Mouse (Mus musculus): ENCODE data around the gene Gramd1b. TPM values are rescaled to one million over a fixed set of nuclear protein-coding genes. Genes with fewer than 3 reads are reported as not detected.

Gene Gramd1b
- polyA plus RNA-seq, 1 experiment from 2014 or later = 2.2 TPM

GRCm38 (mm10) chr9:40568070-40568469 is 36.9 kb upstream of the Gramd1b start:
- TF ChIP-seq CTCF (IDR thresholded peaks at IDR 0.05) (peak; percentile 39), EP300 (IDR thresholded peaks at IDR 0.05) (peak; percentile 45)
- no peaks in the 10 kb centered on the region for H3K9me3 ChIP-seq (ENCODE audit: low read length)
- no peak overlapping the region for H3K9ac ChIP-seq (replicated peaks; ENCODE audit: low read depth)
- H3K4me2 ChIP-seq (replicated peaks; ENCODE audit: low read depth, low read length) = no peak overlapping the region
- 42% methylated on average over 8 of the region's 8 CpGs for WGBS
- no peaks in the 10 kb centered on the region for H3K36me3 ChIP-seq (ENCODE audit: insufficient read depth, low read length)
- H3K4me1 ChIP-seq (ENCODE audit: insufficient read depth, low read depth, low read length) = no peaks in the 10 kb centered on the region
- H3K27me3 ChIP-seq (replicated peaks; ENCODE audit: insufficient read depth, low read length) = no peaks in the 10 kb centered on the region
- DNase-seq (ENCODE audit: low spot score) (peak; percentile 83), ATAC-seq (peak; percentile 93)
- H3K27ac ChIP-seq (ENCODE audit: low read length) = no peak overlapping the region
- no peak overlapping the region for H3K4me3 ChIP-seq (ENCODE audit: low read depth, low read length)

GRCm38 (mm10) chr9:40563750-40564149 is 32.6 kb upstream of the Gramd1b start:
- H3K4me3 ChIP-seq (ENCODE audit: low read depth, low read length) = no peak overlapping the region
- no peaks in the 10 kb centered on the region for H3K27me3 ChIP-seq (replicated peaks; ENCODE audit: insufficient read depth, low read length)
- TF ChIP-seq CTCF (IDR thresholded peaks at IDR 0.05) (no peak), EP300 (IDR thresholded peaks at IDR 0.05) (no peak)
- no peaks in the 10 kb centered on the region for H3K9me3 ChIP-seq (ENCODE audit: low read length)
- H3K4me2 ChIP-seq (replicated peaks; ENCODE audit: low read depth, low read length) = no peak overlapping the region
- DNase-seq (ENCODE audit: low spot score) (no peak), ATAC-seq (no peak)
- H3K36me3 ChIP-seq (ENCODE audit: insufficient read depth, low read length) = no peaks in the 10 kb centered on the region
- no peak overlapping the region for H3K27ac ChIP-seq (ENCODE audit: low read length)
- H3K4me1 ChIP-seq (ENCODE audit: insufficient read depth, low read depth, low read length) = no peaks in the 10 kb centered on the region
- no peak overlapping the region for H3K9ac ChIP-seq (replicated peaks; ENCODE audit: low read depth)

- Histone ChIP-seq H3K4me2 (replicated peaks; ENCODE audit: low read depth, low read length) (no peak overlapping the region), H3K9me3 (ENCODE audit: low read length) (no peaks in the 10 kb centered on the region), H3K27me3 (replicated peaks; ENCODE audit: insufficient read depth, low read length) (no peaks in the 10 kb centered on the region), H3K27ac (ENCODE audit: low read length) (no peak overlapping the region), H3K4me3 (ENCODE audit: low read depth, low read length) (no peak overlapping the region), H3K36me3 (ENCODE audit: insufficient read depth, low read length) (no peaks in the 10 kb centered on the region), H3K4me1 (ENCODE audit: insufficient read depth, low read depth, low read length) (no peaks in the 10 kb centered on the region), H3K9ac (replicated peaks; ENCODE audit: low read depth) (no peak overlapping the region)
- no peak for TF ChIP-seq EP300 (IDR thresholded peaks at IDR 0.05)
- TF ChIP-seq CTCF (IDR thresholded peaks at IDR 0.05) = no peak
- ATAC-seq (no peak), DNase-seq (ENCODE audit: low spot score) (no peak)
- 73% methylated on average over 7 of the region's 7 CpGs for WGBS
These were observed 28.5 kb upstream of the Gramd1b start for GRCm38 (mm10) chr9:40559646-40560045.

- H3K4me3 ChIP-seq (ENCODE audit: low read depth, low read length) = no peak overlapping the region
- H3K27me3 ChIP-seq (replicated peaks; ENCODE audit: insufficient read depth, low read length) = no peaks in the 10 kb centered on the region
- DNase-seq (ENCODE audit: low spot score) (no peak), ATAC-seq (no peak)
- H3K9ac ChIP-seq (replicated peaks; ENCODE audit: low read depth) = no peak overlapping the region
- H3K4me2 ChIP-seq (replicated peaks; ENCODE audit: low read depth, low read length) = no peak overlapping the region
- H3K36me3 ChIP-seq (ENCODE audit: insufficient read depth, low read length) = no peaks in the 10 kb centered on the region
- TF ChIP-seq EP300 (IDR thresholded peaks at IDR 0.05) = no peak
- WGBS = 73% methylated on average over 5 of the region's 5 CpGs
- H3K27ac ChIP-seq (ENCODE audit: low read length) = no peak overlapping the region
- H3K9me3 ChIP-seq (ENCODE audit: low read length) = no peaks in the 10 kb centered on the region
- H3K4me1 ChIP-seq (ENCODE audit: insufficient read depth, low read depth, low read length) = no peaks in the 10 kb centered on the region
These were observed 26.6 kb upstream of the Gramd1b start for GRCm38 (mm10) chr9:40557796-40558195.

GRCm38 (mm10) chr9:40556396-40556795 is 25.2 kb upstream of the Gramd1b start:
- no peaks in the 10 kb centered on the region for H3K27me3 ChIP-seq (replicated peaks; ENCODE audit: insufficient read depth, low read length)
- ATAC-seq = no peak
- no peaks in the 10 kb centered on the region for H3K36me3 ChIP-seq (ENCODE audit: insufficient read depth, low read length)
- no peak overlapping the region for H3K27ac ChIP-seq (ENCODE audit: low read length)
- H3K9me3 ChIP-seq (ENCODE audit: low read length) = no peaks in the 10 kb centered on the region
- no peak overlapping the region for H3K4me3 ChIP-seq (ENCODE audit: low read depth, low read length)
- WGBS = 74% methylated on average over 4 of the region's 4 CpGs
- H3K4me2 ChIP-seq (replicated peaks; ENCODE audit: low read depth, low read length) = no peak overlapping the region
- TF ChIP-seq EP300 (IDR thresholded peaks at IDR 0.05) (no peak), CTCF (IDR thresholded peaks at IDR 0.05) (no peak)
- no peak overlapping the region for H3K9ac ChIP-seq (replicated peaks; ENCODE audit: low read depth)
- DNase-seq (ENCODE audit: low spot score) = no peak
- H3K4me1 ChIP-seq (ENCODE audit: insufficient read depth, low read depth, low read length) = no peaks in the 10 kb centered on the region

GRCm38 (mm10) chr9:40555243-40555642 is 24.1 kb upstream of the Gramd1b start:
- Histone ChIP-seq H3K27ac (ENCODE audit: low read length) (no peak overlapping the region), H3K9ac (replicated peaks; ENCODE audit: low read depth) (no peak overlapping the region), H3K36me3 (ENCODE audit: insufficient read depth, low read length) (no peaks in the 10 kb centered on the region), H3K9me3 (ENCODE audit: low read length) (no peaks in the 10 kb centered on the region), H3K27me3 (replicated peaks; ENCODE audit: insufficient read depth, low read length) (no peaks in the 10 kb centered on the region), H3K4me2 (replicated peaks; ENCODE audit: low read depth, low read length) (no peak overlapping the region), H3K4me3 (ENCODE audit: low read depth, low read length) (no peak overlapping the region), H3K4me1 (ENCODE audit: insufficient read depth, low read depth, low read length) (no peaks in the 10 kb centered on the region)
- 68% methylated on average over 5 of the region's 5 CpGs for WGBS
- no peak for TF ChIP-seq EP300 (IDR thresholded peaks at IDR 0.05)
- no peak for TF ChIP-seq CTCF (IDR thresholded peaks at IDR 0.05)
- ATAC-seq (no peak), DNase-seq (ENCODE audit: low spot score) (no peak)

- Histone ChIP-seq H3K9ac (replicated peaks; ENCODE audit: low read depth) (no peak overlapping the region), H3K27me3 (replicated peaks; ENCODE audit: insufficient read depth, low read length) (no peaks in the 10 kb centered on the region), H3K9me3 (ENCODE audit: low read length) (no peaks in the 10 kb centered on the region), H3K4me2 (replicated peaks; ENCODE audit: low read depth, low read length) (no peak overlapping the region), H3K4me1 (ENCODE audit: insufficient read depth, low read depth, low read length) (no peaks in the 10 kb centered on the region), H3K4me3 (ENCODE audit: low read depth, low read length) (no peak overlapping the region), H3K36me3 (ENCODE audit: insufficient read depth, low read length) (no peaks in the 10 kb centered on the region), H3K27ac (ENCODE audit: low read length) (no peak overlapping the region)
- WGBS = 81% methylated on average over 5 of the region's 5 CpGs
- DNase-seq (ENCODE audit: low spot score) (no peak), ATAC-seq (no peak)
- TF ChIP-seq EP300 (IDR thresholded peaks at IDR 0.05) = no peak
- TF ChIP-seq CTCF (IDR thresholded peaks at IDR 0.05) = no peak
These were observed 16.7 kb upstream of the Gramd1b start for GRCm38 (mm10) chr9:40547876-40548275.
